Mouse (Mus musculus) cerebellum, postnatal 36 days (tissue): ENCODE data around the gene Lrp8.

Experiments
- DNase-seq, 2 experiments: peaks; one replicate each; pipeline ENCODE4 v3.0.0; 2021 to 2022; ENCODE audit warnings: mixed read lengths in 2 of 2

Gene Lrp8

DNA sequence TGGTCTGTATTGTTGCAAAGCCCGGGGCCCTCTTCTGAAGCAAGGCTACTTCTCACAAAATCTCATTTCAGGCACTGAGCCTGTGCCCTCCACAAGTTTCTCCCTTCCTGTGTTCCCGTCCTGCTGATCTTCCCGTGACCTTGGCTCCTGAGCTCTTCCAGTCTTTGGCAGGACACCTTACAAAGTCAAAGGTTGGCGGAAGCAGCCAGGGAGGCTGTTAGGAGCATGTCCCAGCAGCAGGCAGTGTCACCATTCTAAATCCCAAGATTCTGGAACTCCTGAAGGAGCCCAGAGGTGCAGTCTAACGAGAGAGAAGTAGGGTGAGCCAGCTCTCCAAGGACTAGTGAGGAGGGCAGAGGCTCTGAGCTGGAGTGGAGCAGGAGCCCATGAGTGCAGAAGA lies 46.5 kb downstream of the Lrp8 start:
- no peak for DNase-seq

DNA sequence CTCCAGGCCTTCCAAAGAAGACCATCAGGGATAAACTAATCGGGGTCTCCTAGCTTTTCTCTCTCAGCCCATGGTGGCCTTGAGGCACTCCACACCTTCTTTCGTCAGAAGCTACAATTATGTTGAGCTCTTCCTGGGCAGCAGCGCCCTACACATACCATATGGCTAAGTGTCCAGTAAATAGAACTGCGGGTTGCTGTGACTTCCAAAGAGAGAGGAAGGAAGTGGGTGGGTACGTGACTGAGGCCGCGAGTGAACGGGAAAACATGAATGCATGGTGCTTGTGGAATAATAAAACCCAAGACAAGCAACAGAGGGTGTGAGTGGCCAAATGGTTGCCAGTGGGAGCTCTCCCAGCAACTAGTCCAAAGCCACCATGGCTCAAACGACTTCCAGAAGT lies 47.6 kb downstream of the Lrp8 start:
- DNase-seq = no peak

DNA sequence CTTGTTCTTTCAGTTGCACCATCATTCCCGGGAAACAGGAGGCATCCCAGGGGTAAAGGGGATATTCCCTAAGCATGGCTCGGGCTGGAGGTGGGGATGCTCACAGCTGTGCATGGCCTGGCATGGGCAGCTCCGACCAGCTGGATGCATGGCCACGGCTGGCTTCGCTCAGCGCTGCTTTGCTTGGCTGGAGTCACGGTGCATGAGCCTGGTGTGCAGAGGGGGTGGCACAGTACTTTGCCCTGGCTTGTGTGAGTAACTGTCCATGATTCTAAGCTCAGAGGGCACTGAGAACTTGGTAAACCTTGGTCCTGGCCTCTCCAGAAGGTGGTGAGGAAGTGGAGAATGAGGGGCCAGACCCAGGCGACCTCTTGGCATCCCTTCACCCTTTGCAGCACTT lies 48.0 kb downstream of the Lrp8 start:
- no peak for DNase-seq

DNA sequence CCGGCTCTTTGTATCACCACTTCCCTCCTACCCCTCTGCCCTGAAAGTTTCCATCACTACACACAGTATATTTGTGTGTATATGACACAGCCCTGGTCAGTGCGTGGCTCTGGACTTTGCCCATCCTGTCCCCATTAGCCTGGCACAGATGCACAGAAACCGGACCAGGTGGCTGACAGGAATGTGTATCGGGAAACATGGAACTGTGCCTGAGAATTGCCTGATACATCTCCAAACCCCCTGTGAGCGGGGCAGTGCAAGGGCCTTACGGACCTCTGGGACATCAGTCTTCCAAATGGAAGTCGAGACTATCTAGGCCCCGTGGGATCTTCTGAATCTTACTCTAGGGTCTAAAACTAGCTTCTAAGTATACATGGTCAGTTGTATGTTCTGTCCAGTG lies 51.3 kb downstream of the Lrp8 start:
- DNase-seq = no peak

DNA sequence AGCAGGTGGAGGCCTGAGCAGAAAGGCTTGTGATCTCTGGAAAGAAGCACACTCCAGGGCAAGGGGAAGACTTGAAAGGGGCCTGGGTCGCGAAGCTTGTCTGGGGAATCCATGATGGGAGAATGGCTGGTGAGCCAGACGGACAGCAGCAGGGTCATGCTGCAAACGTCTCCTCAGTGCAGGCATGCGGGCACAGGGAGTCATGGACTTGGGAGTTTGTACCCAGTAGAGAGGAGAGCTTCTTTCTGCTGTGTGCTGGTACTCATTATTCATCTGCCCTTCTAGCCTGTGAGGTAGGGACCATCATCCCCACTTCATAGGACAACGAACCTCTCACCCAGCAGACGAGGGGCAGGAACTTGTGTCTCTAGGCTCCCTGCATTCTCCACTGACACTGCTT lies 51.8 kb downstream of the Lrp8 start:
- no peak for DNase-seq

DNA sequence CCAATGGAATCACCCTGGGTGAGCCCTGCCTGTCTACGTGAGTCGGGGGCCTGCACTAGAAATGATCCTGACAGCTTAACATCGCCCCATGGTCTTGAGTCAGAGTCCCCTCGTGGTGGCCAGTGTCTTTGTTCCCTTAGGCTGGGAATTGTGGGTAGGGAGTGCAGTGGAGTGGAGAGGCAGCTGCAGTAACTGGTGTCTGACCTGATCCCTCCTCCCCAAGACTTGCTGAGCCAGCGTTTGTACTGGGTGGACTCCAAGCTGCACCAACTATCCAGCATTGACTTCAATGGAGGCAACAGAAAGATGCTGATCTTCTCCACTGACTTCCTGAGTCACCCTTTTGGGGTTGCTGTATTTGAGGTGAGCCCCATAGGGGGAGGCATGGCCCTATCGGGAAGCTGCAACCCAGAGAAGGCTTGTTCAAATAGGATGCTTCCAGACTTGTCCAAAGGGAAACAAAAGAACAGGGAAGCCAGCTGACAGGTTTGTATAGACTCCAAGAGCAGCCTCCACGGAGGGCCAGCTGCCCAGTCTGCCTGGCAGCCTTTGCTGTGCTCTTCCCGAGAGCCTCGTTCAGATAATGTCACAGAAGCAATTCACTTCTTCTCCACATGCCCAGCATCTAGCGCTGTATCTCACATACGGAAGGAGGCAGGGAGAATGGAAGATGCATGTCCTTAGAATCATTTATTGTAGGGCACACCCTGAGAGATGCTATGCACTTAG lies 55.1 kb downstream of the Lrp8 start:
- DNase-seq = peak; percentile 50 to 61

DNA sequence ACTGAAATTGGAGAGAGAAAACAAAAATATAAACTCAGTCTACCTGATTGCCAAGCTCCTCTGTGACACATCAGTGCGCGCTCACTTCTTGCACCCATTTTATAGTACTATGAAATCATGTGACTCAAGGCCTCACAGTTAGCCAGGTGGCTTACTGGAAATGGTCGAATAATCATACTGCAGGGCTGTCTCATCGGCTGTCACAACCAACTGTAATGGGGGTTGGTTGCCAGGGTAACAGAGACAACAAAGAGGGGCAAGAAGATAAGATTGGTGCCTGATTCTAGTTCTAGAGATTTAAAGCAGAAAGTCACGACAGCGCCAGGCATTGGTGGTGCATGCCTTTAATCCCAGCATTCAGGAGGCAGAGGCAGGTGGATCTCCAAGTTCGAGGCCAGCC lies 56.9 kb downstream of the Lrp8 start:
- no peak for DNase-seq

DNA sequence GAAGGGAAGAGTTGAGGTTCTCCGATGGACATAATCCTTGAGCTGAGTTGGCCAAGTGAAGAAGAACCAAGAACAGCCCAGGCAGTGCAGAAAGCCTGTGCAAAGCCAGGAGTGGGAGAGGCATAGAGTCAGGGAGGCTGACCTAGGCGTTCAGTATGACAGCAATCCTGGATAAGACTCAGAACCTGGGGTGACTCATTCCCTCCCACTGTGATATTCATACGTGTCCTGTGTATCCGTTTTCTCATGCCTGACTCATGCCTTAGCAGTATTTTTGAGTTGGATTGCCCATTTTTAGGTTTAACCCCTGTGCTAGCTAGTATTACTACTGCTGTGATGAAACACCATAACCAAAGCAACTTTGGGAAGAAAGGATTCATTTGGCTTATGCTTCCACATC lies 62.8 kb downstream of the Lrp8 start:
- DNase-seq = no peak

DNA sequence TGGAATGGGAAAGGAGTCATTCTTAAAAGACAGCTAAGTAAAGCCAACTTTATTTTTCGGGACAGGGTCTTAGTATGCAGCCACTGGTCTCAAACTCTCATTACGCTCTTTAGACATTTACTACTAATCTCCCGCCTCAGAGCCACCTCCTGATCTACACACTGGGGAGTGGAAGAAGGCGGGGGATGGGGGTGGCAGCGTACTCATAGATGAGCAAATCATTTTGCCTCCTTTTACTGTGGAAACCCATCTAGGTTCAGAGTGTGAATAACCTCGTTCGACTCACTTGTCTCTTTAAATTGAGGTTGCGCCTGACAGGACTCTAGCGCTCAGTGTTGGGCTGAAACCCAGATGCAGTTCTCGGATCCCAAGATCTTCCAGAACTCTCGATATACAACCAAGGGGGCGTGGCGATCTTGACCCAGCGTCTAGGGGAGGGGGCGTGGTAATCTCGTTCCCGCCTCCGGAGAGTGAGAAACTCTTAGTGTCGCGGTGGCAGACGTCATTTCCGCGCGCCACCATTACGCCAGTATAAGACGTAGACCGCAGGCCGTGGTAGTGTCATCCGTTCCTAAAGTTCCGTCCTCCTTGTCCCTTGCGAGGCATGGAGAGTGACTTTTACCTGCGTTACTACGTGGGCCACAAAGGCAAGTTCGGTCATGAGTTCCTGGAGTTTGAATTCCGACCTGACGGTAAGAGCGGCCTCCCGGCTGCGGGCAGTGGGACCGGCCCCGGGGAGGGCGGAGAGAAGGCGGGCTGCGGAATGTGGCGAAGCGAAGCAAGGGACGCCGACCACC lies 77.4 kb downstream of the Lrp8 start, which contains the start of gene Magoh:
Gene Magoh, plus strand, starts transcription at position 502 of the 797 bp plus-strand sequence.
- DNase-seq = peak; percentile 96

DNA sequence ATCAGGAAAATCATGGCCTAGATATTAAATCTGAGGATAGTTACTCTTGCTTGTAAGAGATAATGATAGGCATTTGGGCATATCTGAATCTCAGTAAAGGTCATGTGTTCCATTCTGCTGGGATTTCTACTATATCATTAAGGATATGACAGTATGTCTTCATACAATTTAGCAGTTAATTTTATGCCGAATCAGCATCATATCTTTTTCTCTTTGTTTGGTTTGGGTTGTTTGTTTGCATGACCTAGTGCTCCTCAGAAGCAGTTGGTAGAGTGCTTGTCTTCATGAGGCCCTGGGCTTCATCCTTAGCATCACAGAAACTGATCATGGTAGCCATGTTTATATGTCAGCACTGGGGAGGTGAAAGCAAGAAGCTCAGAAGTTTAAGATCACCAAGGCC lies 79.6 kb downstream of the Lrp8 start:
- no peak for DNase-seq

DNA sequence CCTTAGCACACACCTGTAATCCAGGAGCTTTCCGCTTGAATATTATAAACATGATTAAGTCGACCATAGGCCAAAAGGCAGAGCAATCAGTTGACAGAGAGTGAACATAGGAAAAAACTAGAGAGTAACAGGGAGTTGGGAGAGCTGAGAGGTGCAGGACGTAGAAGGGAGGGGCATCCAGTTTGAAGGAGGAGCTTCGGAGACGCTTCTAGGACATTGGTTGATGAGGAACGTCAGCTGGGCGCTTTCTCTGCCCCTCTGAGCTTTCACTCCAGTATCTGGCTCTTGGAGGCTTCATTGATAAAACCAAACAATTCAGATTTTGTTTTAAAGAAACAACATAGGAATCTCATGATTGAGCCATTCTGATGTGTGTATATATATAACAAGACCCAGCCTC lies 84.3 kb downstream of the Lrp8 start:
- no peak for DNase-seq

DNA sequence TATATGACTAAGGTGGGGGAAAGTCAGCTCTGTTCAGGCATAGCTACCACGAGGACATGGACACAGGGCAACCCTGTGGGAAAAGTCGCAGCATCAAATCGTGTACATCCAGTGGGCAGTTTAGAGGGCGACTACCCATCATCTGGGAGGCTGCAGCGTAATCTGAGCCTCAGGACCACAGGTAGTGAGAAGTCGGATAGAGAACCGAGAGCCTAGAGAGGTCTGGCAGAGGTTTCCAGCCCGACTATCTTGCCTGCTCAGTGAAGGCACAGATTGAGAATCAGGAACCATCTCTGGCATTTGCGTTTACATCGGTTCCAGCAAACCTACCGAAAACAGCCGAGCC lies 87.3 kb downstream of the Lrp8 start:
- DNase-seq = no peak

DNA sequence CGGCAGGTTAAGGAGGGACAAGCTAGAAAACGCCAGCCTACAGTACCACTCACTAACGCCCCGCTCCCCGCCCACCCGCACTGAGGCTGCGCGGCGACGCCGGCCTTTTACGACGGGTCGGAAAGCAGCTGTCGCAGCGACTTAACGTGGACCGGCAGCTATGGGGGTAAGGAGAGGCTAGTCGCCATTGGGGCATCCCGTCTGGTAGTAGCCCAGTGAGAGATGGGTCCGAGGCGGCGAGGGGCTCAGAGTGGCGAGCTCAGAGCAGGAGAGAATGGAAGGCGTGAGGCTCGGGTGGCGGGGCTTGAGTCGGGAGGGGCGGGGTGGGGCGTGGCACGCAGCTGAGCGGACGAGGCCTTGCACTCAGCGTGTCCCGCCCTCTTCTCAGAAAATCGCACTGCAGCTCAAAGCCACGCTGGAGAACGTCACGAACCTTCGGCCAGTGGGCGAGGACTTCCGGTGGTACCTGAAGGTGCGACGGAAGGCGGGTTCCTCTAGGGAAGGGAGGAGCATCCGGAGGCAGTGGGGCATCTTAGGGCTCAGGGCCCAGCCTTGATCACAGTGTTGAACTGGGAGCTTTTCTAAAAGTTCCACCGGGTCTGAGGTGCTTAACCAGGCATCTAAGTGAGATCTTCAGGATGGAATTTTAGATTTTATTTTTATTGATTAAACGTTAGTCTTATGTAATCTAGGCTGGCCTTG lies 87.8 kb downstream of the Lrp8 start, which contains the start of gene 0610037L13Rik:
Gene 0610037L13Rik, plus strand, starts transcription at position 83 of the 702 bp plus-strand sequence.
- peak; percentile 93 to 95 for DNase-seq

DNA sequence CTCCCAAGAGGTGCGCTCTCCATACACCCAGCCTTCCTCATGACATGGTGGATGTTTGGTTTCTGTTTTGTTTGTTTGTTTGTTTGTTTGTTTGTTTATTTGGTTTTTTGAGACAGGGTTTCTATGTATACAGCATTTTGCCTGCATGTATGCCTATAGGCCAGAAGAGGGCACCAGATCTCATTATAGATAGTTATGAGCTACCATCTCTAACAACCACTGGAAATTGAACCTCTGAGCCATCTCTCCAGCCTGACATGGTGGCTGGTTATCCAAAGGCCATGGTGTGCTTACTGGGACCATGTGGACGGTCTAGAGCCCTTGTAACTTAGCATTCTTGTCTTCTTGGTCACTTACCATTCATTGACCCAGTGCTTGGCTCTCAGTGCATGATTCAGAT lies 90.6 kb downstream of the Lrp8 start:
- DNase-seq = no peak

DNA sequence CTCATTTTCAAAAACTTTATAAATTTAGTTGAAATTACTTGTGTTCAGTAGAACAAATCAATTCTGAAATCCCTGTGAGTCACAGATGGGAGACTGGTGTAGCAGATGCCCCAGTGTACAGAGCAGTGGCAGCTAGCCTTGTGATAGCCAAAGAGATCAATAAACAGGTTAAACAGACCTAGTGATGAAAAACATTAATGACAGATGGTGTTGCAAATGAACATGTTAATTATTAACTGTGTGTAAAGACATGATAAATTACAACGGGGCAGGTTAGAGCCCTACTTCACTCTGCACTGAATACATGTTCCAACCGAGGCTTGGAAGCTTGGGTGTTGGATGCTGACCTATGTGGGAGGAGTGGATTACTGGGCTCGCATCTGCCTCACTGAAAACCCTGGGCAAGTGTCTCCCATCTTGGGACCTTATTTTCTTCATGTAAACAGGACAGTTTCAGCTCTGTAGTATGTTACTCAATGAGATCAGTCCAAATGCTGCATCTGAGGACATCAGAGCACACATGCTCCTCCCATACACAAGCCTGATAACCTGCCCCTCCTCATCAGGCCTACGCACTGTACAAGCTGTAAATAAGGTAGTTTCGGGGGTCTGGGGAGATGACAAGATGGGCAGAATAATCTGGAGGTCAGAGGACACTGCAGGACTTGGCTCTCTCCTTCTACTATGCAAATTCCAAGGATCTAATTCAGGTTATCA lies 97.3 kb downstream of the Lrp8 start:
- no peak for DNase-seq

DNA sequence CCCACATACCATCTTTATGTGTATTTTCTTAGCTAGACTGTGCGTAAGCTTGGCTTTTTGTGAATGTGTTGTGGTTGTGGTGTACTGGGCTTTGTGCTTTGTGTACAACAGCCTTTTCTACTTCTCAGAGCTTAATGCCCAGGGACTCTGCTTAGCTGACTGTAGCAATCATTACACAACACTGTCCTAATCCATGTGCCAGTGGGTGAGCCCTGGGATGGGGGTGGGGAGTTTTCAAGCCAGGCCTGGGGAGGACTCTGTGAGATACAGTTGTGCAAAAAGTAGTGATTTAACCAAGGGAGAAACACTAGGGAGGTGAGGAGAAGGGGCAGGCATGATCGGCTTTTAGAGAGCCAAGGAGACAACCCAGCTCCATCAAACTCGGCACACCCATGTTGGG lies 98.1 kb downstream of the Lrp8 start:
- no peak for DNase-seq

DNA sequence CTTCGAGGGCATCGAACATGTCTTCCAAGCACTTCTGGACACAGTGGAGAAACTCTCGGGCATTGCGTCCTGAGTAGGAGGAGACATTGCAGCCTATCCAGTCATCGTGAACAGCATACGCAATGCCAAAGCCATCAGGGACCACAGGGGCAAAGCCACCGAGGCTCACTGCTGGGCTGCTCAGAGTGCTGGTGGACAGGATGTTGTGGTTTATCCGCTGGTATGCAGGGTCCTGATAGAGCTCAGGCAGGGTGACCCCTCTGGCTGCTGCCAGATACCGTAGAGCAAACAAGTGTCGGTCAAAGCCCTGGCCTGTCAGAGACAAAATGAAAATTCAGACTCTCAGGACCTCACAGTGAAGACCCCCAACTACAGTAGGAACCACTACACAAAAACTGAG lies 102.2 kb downstream of the Lrp8 start:
- no peak for DNase-seq

DNA sequence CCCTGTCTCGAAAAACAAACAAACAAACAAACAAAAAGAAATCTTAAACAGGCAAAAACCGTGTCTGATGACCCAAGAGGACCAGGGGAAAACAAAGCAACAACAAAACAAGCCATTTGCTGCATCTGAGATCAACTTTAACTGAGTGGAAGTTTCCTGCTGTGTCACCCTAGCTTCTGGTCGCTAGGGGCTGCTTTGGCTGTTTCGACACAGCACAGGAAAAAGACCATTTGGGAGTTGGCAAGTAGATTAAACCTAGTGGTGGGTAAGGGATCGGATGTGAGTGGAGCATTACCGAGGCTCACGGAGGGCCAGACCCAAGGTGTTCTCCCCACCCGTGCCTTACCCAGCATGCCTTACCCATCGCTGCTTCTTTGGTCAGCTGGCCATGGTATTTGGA lies 104.5 kb downstream of the Lrp8 start:
- DNase-seq = no peak

DNA sequence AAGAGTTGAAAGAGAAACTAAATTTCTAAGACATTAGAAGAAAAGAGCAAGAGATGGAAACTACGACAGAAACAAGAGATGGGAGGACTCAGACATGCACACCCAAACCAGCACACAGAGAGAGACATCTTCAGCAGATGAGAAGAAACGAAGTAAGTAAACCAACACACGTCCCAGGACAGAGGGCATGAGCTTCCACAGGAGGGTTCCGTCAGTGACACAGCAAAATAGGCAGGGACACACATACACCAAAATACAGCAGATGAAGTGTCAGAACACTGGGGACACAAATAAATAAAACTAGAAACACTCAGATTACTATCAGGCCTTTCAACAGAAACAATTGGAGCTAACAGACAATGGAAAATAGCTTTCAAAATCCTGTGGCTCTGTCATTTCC lies 108.0 kb downstream of the Lrp8 start:
- DNase-seq = no peak

DNA sequence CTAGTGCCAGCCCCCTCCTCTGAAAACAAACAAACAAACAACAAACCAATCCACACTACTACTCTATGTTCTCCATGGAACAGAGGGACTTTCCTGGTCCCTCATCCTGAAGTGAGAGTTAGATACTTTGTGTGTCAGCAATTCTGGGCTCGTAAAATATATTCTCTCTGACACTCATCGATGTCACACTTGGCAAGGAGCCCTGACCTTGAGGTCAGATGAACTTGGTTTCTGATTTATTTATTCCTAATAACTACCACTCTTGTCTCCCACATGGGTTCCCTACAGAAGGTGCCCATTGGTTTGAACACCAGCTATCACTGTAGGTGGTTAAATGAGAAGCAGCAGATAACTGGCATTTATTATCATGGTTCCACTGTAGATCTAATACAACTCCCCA lies 118.3 kb downstream of the Lrp8 start:
- DNase-seq = no peak

DNA sequence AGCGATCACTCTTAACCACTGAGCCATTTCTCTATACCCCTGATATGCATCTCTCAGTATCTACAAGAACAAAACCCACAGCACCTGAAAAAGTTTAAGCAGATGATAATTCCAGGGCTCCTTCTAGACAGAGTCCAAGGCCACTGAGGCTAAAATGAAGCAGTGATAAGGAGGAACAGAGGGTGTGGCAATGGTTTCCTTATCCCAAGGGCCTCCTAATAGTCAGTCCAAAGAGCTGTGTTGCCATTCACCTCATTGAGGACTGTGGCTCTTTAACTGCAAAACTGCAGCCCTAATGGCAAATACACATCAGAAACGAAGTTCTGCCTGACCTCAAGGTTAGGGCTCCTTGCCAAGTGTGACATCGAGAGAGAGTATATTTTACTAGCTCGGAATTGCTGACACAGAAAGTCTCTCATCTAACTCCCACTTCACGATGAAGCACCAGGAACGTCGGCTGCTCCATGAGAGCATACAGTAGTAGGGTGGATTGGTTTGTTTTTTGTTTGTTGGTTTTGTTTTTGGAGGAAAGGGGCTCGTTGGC lies 119.2 kb downstream of the Lrp8 start:
- no peak for DNase-seq

DNA sequence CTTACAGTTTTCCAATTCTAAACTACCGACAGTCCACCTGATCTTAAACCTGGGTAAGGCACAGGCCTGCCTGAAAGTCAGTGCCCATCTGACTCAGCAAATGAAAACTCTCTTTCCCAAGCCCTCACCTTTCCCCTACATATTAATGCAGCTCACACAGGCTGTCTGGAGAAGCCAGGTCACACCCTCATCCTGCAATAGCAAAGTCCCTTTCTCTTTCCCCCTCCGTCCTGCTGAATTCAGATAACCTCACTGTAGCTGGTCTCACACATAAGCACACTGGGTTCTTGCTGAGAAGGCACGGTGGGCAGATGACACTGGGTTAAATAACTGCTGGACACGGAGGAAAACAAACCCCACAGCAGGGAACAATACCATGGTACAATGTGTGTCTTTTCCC lies 119.9 kb downstream of the Lrp8 start:
- DNase-seq = no peak
